In genomic region chr16:4273702-4274476, GRCm38 (mm10) we compare ENCODE assay signal across 8 mouse cellular contexts.
DNase-seq lines count a peak whose midpoint lies in the region; ATAC-seq lines count a peak whose summit lies in the region.

No protein-coding gene starts in this region.

- H3K27ac ChIP-seq in hindbrain, embryonic 15.5 days (replicated peaks) = 0 out of 2 replicates have a peak overlapping the region, but pooled peaks have one; percentile 7
- H3K27ac ChIP-seq in hindbrain, embryonic 12.5 days = no peak overlapping the region
- H3K27ac ChIP-seq in embryonic facial prominence, embryonic 14.5 days (replicated peaks; ENCODE audit: low read depth, low read length) = peak overlapping the region; percentile 79
- peak overlapping the region; percentile 90 for H3K27ac ChIP-seq in heart, embryonic 13.5 days (replicated peaks)

- DNase-seq in embryonic facial prominence, embryonic 14.5 days (ENCODE audit: low spot score) = peak; percentile 96
- peak; percentile 60 to 86 for DNase-seq in layer of hippocampus, adult 18-20 months (ENCODE audit: low spot score in 2 of 2)
- peak; percentile 91 for DNase-seq in lung, postnatal 10 days
- peak; percentile 88 for DNase-seq in urinary bladder, postnatal 14 days (ENCODE audit: low spot score)
- no peak for DNase-seq in thymus, postnatal 10 days (ENCODE audit: low spot score in 2 of 2)

- no peak overlapping the region for H3K4me3 ChIP-seq in hindbrain, embryonic 15.5 days
- H3K4me3 ChIP-seq in hindbrain, embryonic 12.5 days = no peak overlapping the region
- no peak overlapping the region for H3K4me3 ChIP-seq in embryonic facial prominence, embryonic 14.5 days (ENCODE audit: low read depth, low read length)
- H3K4me3 ChIP-seq in heart, embryonic 13.5 days = no peak overlapping the region

- 0 out of 2 replicates have a peak, but pooled peaks cover 3% of the 10 kb centered on the region for H3K4me1 ChIP-seq in hindbrain, embryonic 15.5 days (replicated peaks)
- H3K4me1 ChIP-seq in hindbrain, embryonic 12.5 days = 0 out of 2 replicates have a peak, but pooled peaks cover 2% of the 10 kb centered on the region
- H3K4me1 ChIP-seq in embryonic facial prominence, embryonic 14.5 days (ENCODE audit: control insufficient read depth, insufficient read depth, low read length) = peaks cover 31% of the 10 kb centered on the region; the same call in 1 of the 2 replicates
- H3K4me1 ChIP-seq in heart, embryonic 13.5 days = peaks cover 46% of the 10 kb centered on the region

- 61% methylated on average over 12 of the region's 12 CpGs for whole genome bisulfite sequencing in hindbrain, embryonic 15.5 days
- WGBS in hindbrain, embryonic 12.5 days = 75% methylated on average over 12 of the region's 12 CpGs
- 38% methylated on average over 12 of the region's 12 CpGs for WGBS in embryonic facial prominence, embryonic 14.5 days
- 35% methylated on average over 12 of the region's 12 CpGs for WGBS in heart, embryonic 13.5 days

- peak; percentile 42; the same call in 1 of the 2 replicates for ATAC-seq in hindbrain, embryonic 15.5 days (ENCODE audit: low FRiP score, low read depth)
- ATAC-seq in hindbrain, embryonic 12.5 days (ENCODE audit: low FRiP score) = no peak
- peak; percentile 82 for ATAC-seq in embryonic facial prominence, embryonic 14.5 days (ENCODE audit: low read depth)
- peak; percentile 26; the same call in 1 of the 2 replicates for ATAC-seq in heart, embryonic 13.5 days (ENCODE audit: extremely low read depth, insufficient number of reproducible peaks, low FRiP score, low TSS enrichment)

- no peak overlapping the region for H3K9ac ChIP-seq in hindbrain, embryonic 15.5 days
- no peak overlapping the region for H3K9ac ChIP-seq in hindbrain, embryonic 12.5 days
- H3K9ac ChIP-seq in embryonic facial prominence, embryonic 14.5 days (ENCODE audit: low read depth, low read length) = no peak overlapping the region
- H3K9ac ChIP-seq in heart, embryonic 13.5 days = peak overlapping the region; percentile 55

- H3K9me3 ChIP-seq in hindbrain, embryonic 15.5 days = no peaks in the 10 kb centered on the region
- H3K9me3 ChIP-seq in hindbrain, embryonic 12.5 days (replicated peaks) = no peaks in the 10 kb centered on the region
- no peaks in the 10 kb centered on the region for H3K9me3 ChIP-seq in embryonic facial prominence, embryonic 14.5 days (ENCODE audit: control insufficient read depth, low read length)
- H3K9me3 ChIP-seq in heart, embryonic 13.5 days = no peaks in the 10 kb centered on the region

- H3K4me2 ChIP-seq in hindbrain, embryonic 15.5 days = no peak overlapping the region; the same call in 1 of the 2 replicates
- no peak overlapping the region for H3K4me2 ChIP-seq in hindbrain, embryonic 12.5 days (replicated peaks)
- no peak overlapping the region for H3K4me2 ChIP-seq in embryonic facial prominence, embryonic 14.5 days (ENCODE audit: low read depth, low read length)
- H3K4me2 ChIP-seq in heart, embryonic 13.5 days = peak overlapping the region; percentile 43

- H3K36me3 ChIP-seq in hindbrain, embryonic 15.5 days = no peaks in the 10 kb centered on the region
- H3K36me3 ChIP-seq in hindbrain, embryonic 12.5 days = no peaks in the 10 kb centered on the region
- H3K36me3 ChIP-seq in embryonic facial prominence, embryonic 14.5 days (ENCODE audit: control insufficient read depth, insufficient read depth, low read length) = no peaks in the 10 kb centered on the region
- H3K36me3 ChIP-seq in heart, embryonic 13.5 days = no peaks in the 10 kb centered on the region

- no peaks in the 10 kb centered on the region for H3K27me3 ChIP-seq in hindbrain, embryonic 15.5 days
- no peaks in the 10 kb centered on the region for H3K27me3 ChIP-seq in hindbrain, embryonic 12.5 days
- no peaks in the 10 kb centered on the region for H3K27me3 ChIP-seq in embryonic facial prominence, embryonic 14.5 days (replicated peaks; ENCODE audit: control insufficient read depth, insufficient read depth, low read length)
- no peaks in the 10 kb centered on the region for H3K27me3 ChIP-seq in heart, embryonic 13.5 days (replicated peaks)

Comparison
In these comparisons a context has a peak if more than half of its experiments do, and no peak if none do; other contexts are left out.
1. DNase-seq: peak in embryonic facial prominence, embryonic 14.5 days (single experiment), layer of hippocampus, adult 18-20 months (2 of 2), lung, postnatal 10 days (single experiment) and urinary bladder, postnatal 14 days (single experiment); none in thymus, postnatal 10 days (0 of 2).